Mouse (Mus musculus) liver, postnatal 0 days (tissue): ENCODE results near the gene Mad1l1.

Source experiments
- CTCF ChIP-seq: sonication (generic); IDR thresholded peaks from 2 replicates; pipeline ENCODE4 v1.5.1; 2016; ENCODE audit warnings: antibody characterized with exemption, low read depth
- EP300 ChIP-seq: IDR thresholded peaks from 2 replicates; pipeline ENCODE4 v1.6.1; 2016; ENCODE audit warnings: antibody characterized with exemption, low read depth, mild to moderate bottlenecking

DNA sequence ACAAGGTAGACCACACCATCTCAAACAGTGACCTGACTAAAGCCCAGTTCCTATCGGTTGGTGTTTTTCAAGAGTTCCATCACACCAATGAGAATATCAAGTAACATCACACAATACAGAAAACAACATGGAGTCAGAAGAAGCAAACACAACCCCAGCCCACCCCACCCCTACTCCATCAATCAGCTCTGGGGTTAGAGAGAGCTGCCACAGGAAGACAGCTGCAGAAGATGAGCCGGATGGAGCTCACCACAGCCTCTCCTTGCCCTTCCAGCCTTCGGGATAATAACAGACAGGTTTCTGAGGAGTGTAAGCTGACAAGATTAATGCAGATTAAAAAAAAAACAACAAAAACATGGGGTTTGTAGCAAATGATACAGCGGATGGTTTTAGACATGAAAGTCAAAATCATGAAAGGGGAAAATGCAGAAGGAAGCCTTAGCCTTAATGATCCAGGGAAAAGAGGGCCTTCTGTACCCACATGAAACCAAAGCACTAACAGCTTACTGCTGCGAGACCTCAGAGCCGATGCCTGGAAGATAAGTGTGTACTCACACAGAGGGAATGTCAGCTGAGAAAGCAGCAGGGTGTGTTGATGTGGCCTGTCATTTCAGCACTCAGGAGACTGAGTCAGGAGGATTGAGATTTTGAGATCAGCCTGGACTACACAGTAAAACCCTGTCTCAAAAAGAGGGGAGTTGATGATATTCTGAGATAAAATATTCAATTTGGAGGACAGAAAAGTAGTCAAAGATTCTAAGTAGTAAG, 110.8 kb downstream of the Mad1l1 start:
- TF ChIP-seq CTCF (no peak), EP300 (no peak)
